Mouse (Mus musculus) cortical plate, adult 2 months (tissue): ENCODE data around the gene Adgb.

Source experiments
- CTCF ChIP-seq: fragments of 200-500 bp; IDR thresholded peaks from 2 replicates; pipeline ENCODE4 v1.5.1; 2011; ENCODE audit warnings: mild to moderate bottlenecking, control low read depth, low read length; ENCODE audit not compliant: insufficient read depth; ENCODE audit errors: extremely low read depth
- POLR2A ChIP-seq: fragments of 200-500 bp; IDR thresholded peaks from 2 replicates; pipeline ENCODE4 v1.6.1; 2011; ENCODE audit warnings: mild to moderate bottlenecking, low read length, control low read depth; ENCODE audit not compliant: insufficient read depth; ENCODE audit errors: extremely low read depth

- TF ChIP-seq CTCF (no peak), POLR2A (no peak)
Observed at GRCm38 (mm10) chr10:10304370-10304769, 167.8 kb downstream of the Adgb start.
